Mouse (Mus musculus): ENCODE results near the gene Cfap69.

GRCm38 (mm10) chr5:5692167-5692738 is 28.2 kb upstream of the Cfap69 start:
- no peak for TF ChIP-seq EP300 (IDR thresholded peaks at IDR 0.05; ENCODE audit: low read depth)
- no peak for TF ChIP-seq CTCF (IDR thresholded peaks at IDR 0.05; ENCODE audit: low read depth)
